Mouse (Mus musculus) limb, embryonic 15.5 days (tissue): ENCODE measurements at regions not wholly inside any gene's neighbourhood (a gene's known extent, or its start where the extent isn't known, plus 50 kb on each side); places are given as distances from the start of the nearest gene placed in this dataset.

Source experiments
- ATAC-seq: fragments of 200-750 bp; cut with Nextera tagmentation; 2 replicates; pipeline ENCODE4 v1.8.0; 2017; ENCODE audit warnings: low read depth, moderate TSS enrichment; ENCODE audit not compliant: insufficient number of reproducible peaks, low FRiP score, low TSS enrichment
- H3K27ac ChIP-seq: fragments of 300-500 bp; sonication (generic); 2 replicates; pipeline ENCODE4 v1.5.1; 2015; ENCODE audit warnings: moderate library complexity, mild to moderate bottlenecking, inconsistent platforms
- H3K27me3 ChIP-seq: fragments of 300-500 bp; sonication (generic); 2 replicates; pipeline ENCODE4 v1.6.1; 2015; ENCODE audit warnings: inconsistent platforms
- H3K36me3 ChIP-seq: fragments of 300-500 bp; sonication (generic); 2 replicates; pipeline ENCODE4 v1.6.1; 2015; ENCODE audit warnings: inconsistent platforms
- H3K4me1 ChIP-seq: fragments of 300-500 bp; sonication (generic); 2 replicates; pipeline ENCODE4 v1.6.1; 2015; ENCODE audit warnings: inconsistent platforms
- H3K4me2 ChIP-seq: fragments of 300-500 bp; sonication (generic); 2 replicates; pipeline ENCODE4 v1.6.1; 2015; ENCODE audit warnings: mild to moderate bottlenecking, inconsistent platforms
- H3K4me3 ChIP-seq: fragments of 300-500 bp; sonication (generic); 2 replicates; pipeline ENCODE4 v1.5.1; 2015; ENCODE audit warnings: mild to moderate bottlenecking, inconsistent platforms
- H3K9ac ChIP-seq: fragments of 300-500 bp; sonication (generic); 2 replicates; pipeline ENCODE4 v1.6.1; 2015; ENCODE audit warnings: inconsistent platforms
- H3K9me3 ChIP-seq: fragments of 300-500 bp; sonication (generic); 2 replicates; pipeline ENCODE4 v1.6.1; 2016; ENCODE audit warnings: inconsistent platforms
- WGBS: fragments of 180-500 bp; shearing (Covaris S2); methylation state at CpG from one replicate; pipeline ENCODE4 v1.1.7; 2015; 5-methylcytosine and 5-hydroxymethylcytosine counted together

DNA sequence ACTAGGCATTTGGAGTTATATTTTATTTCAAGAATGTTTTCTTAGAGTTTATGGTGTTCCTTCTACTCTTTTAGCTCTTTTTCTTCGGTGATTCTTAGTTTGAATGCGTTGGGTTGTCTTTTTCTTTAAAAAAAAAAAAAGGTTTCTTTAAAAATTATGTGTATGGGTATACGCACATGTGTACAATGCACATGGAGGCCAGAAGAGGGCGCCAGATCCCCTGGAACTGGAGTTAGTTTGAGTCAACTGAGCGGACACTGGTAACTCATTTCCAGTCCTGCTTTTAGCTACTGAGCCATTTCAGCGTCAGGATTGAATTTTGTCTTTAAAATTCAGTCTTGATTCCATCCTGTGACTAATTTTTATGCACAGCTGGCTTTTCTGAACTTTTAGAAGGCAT, 124.9 kb upstream of the Cdh5 start:
- Histone ChIP-seq H3K36me3 (no peaks in the 10 kb centered on the region), H3K27me3 (no peaks in the 10 kb centered on the region), H3K4me1 (no peaks in the 10 kb centered on the region), H3K4me3 (no peak overlapping the region), H3K27ac (no peak overlapping the region), H3K9me3 (no peaks in the 10 kb centered on the region), H3K9ac (no peak overlapping the region), H3K4me2 (no peak overlapping the region)
- ATAC-seq, result no peak
- 70% methylated on average over 6 of the region's 6 CpGs for WGBS

DNA sequence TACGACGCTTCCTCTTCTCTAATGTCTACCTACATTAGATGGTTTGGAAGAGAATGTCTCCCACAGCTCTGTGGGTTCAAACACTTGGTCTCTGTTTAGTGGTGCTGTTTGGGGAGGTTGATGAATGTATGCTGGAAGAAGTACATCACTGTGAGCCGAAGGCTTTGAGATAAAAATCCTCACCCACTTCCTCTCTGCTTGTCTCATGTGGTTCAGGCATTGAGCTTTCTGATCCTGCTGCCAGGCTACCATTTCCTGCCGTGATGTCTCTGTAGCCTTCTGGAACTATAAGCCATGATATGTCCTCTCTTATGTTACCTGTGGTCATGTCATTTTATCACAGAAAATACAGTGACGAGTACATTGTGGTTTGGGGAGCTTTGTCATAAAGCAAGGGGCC, 122.5 kb upstream of the Cdh5 start:
- Histone ChIP-seq H3K4me2 (no peak overlapping the region), H3K4me1 (no peaks in the 10 kb centered on the region), H3K27me3 (no peaks in the 10 kb centered on the region), H3K4me3 (no peak overlapping the region), H3K9ac (no peak overlapping the region), H3K36me3 (no peaks in the 10 kb centered on the region), H3K9me3 (no peaks in the 10 kb centered on the region), H3K27ac (no peak overlapping the region)
- ATAC-seq, result no peak
- WGBS, result 83% methylated on average over 5 of the region's 5 CpGs

- Histone ChIP-seq H3K4me3 (no peak overlapping the region), H3K9ac (no peak overlapping the region), H3K4me1 (no peaks in the 10 kb centered on the region), H3K9me3 (no peaks in the 10 kb centered on the region), H3K4me2 (no peak overlapping the region), H3K36me3 (no peaks in the 10 kb centered on the region), H3K27me3 (no peaks in the 10 kb centered on the region), H3K27ac (no peak overlapping the region)
- WGBS, result 75% methylated on average over 11 of the region's 11 CpGs
- no peak for ATAC-seq
Observed at GRCm38 (mm10) chr8:103983860-103984594, 117.4 kb upstream of the Cdh5 start.

DNA sequence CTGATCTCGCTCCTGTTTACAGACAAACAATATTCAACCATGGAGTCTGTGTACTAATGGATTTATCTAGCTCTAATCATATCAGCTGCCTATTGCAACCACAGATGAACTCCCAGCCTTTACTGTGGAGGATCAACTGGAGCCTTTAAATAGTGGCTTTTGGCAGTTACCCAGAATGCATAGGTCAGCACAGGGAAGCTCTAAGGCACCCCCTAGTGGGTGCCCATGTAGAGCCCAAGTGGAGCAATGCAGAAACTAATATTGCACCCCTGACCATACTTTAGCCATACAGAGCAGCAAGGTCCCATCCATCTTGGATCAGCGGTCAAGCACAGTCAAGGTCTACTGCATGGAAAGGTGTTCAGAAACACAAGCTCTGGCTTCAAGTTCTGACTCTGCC, 115.8 kb upstream of the Cdh5 start:
- no peak overlapping the region for H3K27ac ChIP-seq
- no peaks in the 10 kb centered on the region for H3K4me1 ChIP-seq
- 84% methylated on average over 2 of the region's 2 CpGs for WGBS
- no peak for ATAC-seq
- no peaks in the 10 kb centered on the region for H3K9me3 ChIP-seq
- no peaks in the 10 kb centered on the region for H3K27me3 ChIP-seq
- no peak overlapping the region for H3K4me3 ChIP-seq
- no peak overlapping the region for H3K9ac ChIP-seq
- H3K36me3 ChIP-seq, result no peaks in the 10 kb centered on the region
- H3K4me2 ChIP-seq, result no peak overlapping the region

DNA sequence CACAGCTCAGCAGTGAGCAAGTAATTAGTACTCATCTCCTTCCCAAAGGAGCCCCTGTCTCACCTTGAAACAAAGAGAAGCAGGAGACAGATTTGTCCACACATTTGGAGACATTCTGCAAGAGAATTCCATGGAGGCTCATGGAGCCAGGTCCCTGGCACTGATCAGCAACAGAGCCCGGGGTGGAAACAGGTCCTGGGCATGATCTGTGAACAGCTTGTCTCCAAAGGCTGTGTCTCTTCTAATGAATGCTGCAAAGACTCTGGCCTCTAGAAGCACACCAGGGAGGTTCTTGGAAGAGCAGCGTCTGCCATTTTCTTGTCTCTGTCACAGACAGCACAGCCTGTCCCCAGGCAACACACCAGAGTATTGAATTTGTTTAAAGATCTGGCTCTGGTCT, 107.5 kb upstream of the Cdh5 start:
- WGBS, result 85% methylated on average over 2 of the region's 2 CpGs
- no peaks in the 10 kb centered on the region for H3K4me1 ChIP-seq
- H3K27me3 ChIP-seq, result no peaks in the 10 kb centered on the region
- no peak overlapping the region for H3K4me2 ChIP-seq
- H3K36me3 ChIP-seq, result no peaks in the 10 kb centered on the region
- no peak overlapping the region for H3K9ac ChIP-seq
- no peaks in the 10 kb centered on the region for H3K9me3 ChIP-seq
- ATAC-seq, result no peak
- H3K4me3 ChIP-seq, result no peak overlapping the region
- H3K27ac ChIP-seq, result no peak overlapping the region

DNA sequence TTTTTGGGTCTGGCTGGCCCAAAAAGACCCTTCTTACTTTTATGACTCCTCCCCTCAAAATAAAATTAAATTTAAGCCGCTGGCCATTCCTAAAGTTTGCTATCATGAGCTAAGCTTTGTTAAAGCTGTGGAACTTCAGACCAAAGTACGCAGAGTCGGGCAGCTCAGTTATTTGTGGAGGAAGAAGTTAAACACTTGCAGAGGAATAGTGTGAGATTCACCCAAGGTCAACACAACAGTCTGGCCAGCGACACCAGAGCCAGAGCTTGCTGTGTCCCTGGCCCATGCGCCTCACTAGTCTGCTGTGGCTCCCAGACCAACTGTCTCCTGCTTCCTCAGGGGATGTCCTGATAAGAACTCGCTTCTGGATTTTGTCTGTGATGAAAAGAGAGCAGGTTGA, 103.3 kb upstream of the Cdh5 start:
- no peaks in the 10 kb centered on the region for H3K4me1 ChIP-seq
- H3K4me3 ChIP-seq, result no peak overlapping the region
- H3K9ac ChIP-seq, result no peak overlapping the region
- WGBS, result 85% methylated on average over 6 of the region's 6 CpGs
- no peaks in the 10 kb centered on the region for H3K36me3 ChIP-seq
- no peaks in the 10 kb centered on the region for H3K27me3 ChIP-seq
- H3K9me3 ChIP-seq, result no peaks in the 10 kb centered on the region
- no peak overlapping the region for H3K4me2 ChIP-seq
- no peak overlapping the region for H3K27ac ChIP-seq
- ATAC-seq, result no peak

GRCm38 (mm10) chr8:104007209-104007608, 94.2 kb upstream of the Cdh5 start:
- Histone ChIP-seq H3K27me3 (no peaks in the 10 kb centered on the region), H3K27ac (no peak overlapping the region), H3K9me3 (no peaks in the 10 kb centered on the region), H3K9ac (no peak overlapping the region), H3K4me3 (no peak overlapping the region), H3K4me2 (no peak overlapping the region), H3K36me3 (no peaks in the 10 kb centered on the region), H3K4me1 (no peaks in the 10 kb centered on the region)
- ATAC-seq, result no peak
- WGBS, result 71% methylated on average over 2 of the region's 2 CpGs

DNA sequence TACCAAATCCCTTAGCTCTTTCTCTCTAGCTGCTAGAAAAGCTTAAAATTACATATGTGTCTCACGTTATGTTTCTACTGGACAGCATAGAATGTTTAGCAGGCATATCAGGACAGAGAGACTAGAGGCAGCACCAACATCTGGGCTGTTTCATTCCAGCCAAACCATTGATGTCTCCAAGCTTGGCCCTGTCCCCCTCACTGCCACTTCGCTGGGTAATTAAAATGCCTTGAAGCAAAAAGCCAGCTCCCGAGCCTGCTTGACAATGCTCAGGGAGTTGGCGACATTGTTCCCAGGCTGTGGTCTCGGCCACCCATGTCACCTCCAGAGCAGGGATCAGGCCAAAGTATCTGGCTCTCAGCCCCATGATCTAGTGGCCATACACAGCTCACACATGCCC, 92.7 kb upstream of the Cdh5 start:
- WGBS, result 49% methylated on average over 5 of the region's 5 CpGs
- no peaks in the 10 kb centered on the region for H3K27me3 ChIP-seq
- H3K4me2 ChIP-seq, result no peak overlapping the region
- no peak overlapping the region for H3K4me3 ChIP-seq
- no peak overlapping the region for H3K27ac ChIP-seq
- no peak overlapping the region for H3K9ac ChIP-seq
- no peak for ATAC-seq
- H3K36me3 ChIP-seq, result no peaks in the 10 kb centered on the region
- no peaks in the 10 kb centered on the region for H3K9me3 ChIP-seq
- H3K4me1 ChIP-seq, result no peaks in the 10 kb centered on the region

- Histone ChIP-seq H3K4me1 (no peaks in the 10 kb centered on the region), H3K4me2 (no peak overlapping the region), H3K27me3 (no peaks in the 10 kb centered on the region), H3K36me3 (no peaks in the 10 kb centered on the region), H3K27ac (no peak overlapping the region), H3K9ac (no peak overlapping the region), H3K4me3 (no peak overlapping the region), H3K9me3 (no peaks in the 10 kb centered on the region)
- WGBS, result 88% methylated on average over 6 of the region's 6 CpGs
- ATAC-seq, result no peak
Observed at GRCm38 (mm10) chr8:104009306-104009705, 92.1 kb upstream of the Cdh5 start.

GRCm38 (mm10) chr8:104022231-104022630, 79.2 kb upstream of the Cdh5 start:
- Histone ChIP-seq H3K27me3 (no peaks in the 10 kb centered on the region), H3K9me3 (no peaks in the 10 kb centered on the region), H3K4me1 (peaks cover 19% of the 10 kb centered on the region), H3K4me2 (no peak overlapping the region), H3K9ac (no peak overlapping the region), H3K27ac (peak overlapping the region; percentile 93), H3K36me3 (no peaks in the 10 kb centered on the region), H3K4me3 (no peak overlapping the region)
- no peak for ATAC-seq
- 47% methylated on average over 7 of the region's 7 CpGs for WGBS

DNA sequence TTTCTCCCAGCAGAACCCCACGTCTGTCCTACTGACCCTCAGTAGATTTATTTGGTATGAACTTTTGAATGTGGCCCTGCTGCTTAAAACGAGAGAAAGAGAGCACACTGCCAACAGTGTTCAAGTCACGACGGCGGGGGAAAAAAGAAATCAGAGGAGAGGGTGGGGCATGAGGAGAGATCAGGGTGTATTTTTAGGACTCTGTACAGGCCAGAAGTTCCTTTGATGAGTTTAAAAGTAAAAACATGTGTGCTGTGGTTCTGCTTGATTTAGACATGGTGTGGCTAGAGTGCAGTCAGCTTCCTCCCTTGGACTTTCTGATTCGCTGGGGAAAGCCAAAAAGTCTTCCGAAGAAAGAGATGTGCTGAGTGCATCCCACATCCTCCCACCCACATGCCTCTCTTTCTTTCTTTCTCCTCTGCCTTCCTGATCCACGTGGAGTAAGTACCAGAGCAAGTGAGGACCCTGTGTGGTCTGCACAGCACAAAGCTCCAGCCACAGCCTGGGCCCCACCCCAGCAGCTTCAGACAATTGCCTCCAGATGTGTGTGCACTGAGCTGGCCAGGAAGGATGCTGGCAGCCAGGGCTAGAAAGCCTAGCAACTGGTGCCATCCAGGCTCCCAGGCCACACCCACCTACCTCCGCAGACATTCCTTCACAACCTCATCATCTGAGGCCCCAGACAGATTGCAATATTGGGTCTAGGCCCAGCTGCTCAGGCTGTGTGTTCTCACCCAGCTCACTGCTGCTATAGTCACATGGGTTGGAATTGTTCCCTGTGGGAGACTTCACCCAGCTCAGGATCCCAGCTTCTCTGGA, 78.5 kb upstream of the Cdh5 start:
- Histone ChIP-seq H3K4me1 (peaks cover 25% of the 10 kb centered on the region), H3K9me3 (no peaks in the 10 kb centered on the region), H3K27ac (peak overlapping the region; percentile 93), H3K4me3 (no peak overlapping the region), H3K9ac (no peak overlapping the region), H3K4me2 (no peak overlapping the region), H3K36me3 (no peaks in the 10 kb centered on the region), H3K27me3 (no peaks in the 10 kb centered on the region)
- 22% methylated on average over 9 of the region's 9 CpGs for WGBS
- peak; percentile 93 for ATAC-seq

DNA sequence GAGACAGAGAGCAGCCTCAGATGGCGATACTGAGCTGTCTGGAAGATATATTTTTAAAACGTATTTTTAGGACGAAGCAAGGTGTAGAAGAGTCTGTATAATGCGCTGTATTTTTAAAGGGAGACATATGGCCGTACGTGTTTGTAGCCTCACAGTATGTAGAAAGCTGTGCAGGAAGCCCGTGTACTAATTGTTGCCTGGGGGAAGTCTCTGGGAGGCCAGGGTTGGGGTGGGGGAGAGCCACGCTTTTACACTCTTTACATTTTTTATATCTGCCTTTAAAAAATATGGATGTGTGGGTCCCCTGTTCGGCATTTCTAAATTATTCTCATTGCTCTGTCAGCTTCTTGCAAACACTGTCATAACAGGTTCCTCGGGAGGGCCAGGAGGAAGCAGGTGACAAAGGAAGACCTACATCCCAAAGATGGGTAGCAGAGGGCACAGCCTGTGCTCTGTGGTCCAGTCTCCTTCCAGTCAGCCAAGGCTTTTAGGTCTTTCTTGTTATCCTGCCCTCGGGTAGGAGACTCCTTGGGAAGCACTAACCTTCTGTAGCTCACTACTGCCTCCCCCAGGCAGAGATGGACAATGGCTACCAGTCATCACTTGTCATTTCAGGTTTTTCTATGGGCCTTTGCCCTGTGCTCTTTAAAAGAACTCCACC, 74.1 kb upstream of the Cdh5 start:
- Histone ChIP-seq H3K27ac (peak overlapping the region; percentile 71), H3K27me3 (no peaks in the 10 kb centered on the region), H3K36me3 (no peaks in the 10 kb centered on the region), H3K4me1 (peaks cover 28% of the 10 kb centered on the region), H3K4me2 (no peak overlapping the region), H3K9me3 (0 out of 2 replicates have a peak, but pooled peaks cover 7% of the 10 kb centered on the region), H3K4me3 (no peak overlapping the region), H3K9ac (no peak overlapping the region)
- ATAC-seq, result no peak
- WGBS, result 40% methylated on average over 11 of the region's 11 CpGs
